ENCODE assay signal across 18 mouse cellular contexts in the genomic region with DNA sequence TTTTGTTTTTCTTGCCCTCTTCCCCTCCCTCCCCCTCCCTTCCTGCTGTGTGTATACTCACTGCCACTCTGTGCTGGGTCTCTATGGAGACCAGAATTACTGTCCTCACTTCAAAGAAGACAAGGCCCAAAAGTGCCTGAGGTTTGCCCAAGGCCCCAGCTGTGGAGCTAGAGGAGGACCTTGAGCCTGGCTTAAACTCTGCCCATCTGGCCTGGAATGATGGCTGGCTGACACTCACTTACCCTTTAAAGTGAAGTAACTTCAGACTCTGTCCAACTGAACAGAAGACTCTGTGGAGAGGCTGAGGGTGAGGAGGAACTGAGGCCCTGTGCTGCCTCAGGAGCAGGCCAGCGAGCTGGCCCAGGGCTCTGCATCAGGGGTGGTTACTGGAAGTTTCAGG.
A peak's percentile ranks its signal among the peaks of the same experiment; 100 is the strongest.
DNase-seq lines count a peak whose midpoint lies in the region; ATAC-seq lines count a peak whose summit lies in the region.
"Had no signal": no experiment of that assay in that cellular context is flagged by ENCODE, and none has a peak within 500 bp of the region (broad histone marks: within the 10 kb centered on the region; RNA-seq: fewer than 3 reads in every experiment).

No protein-coding gene starts in this region.

- H3K4me1 ChIP-seq in midbrain, embryonic 10.5 days: peaks cover 33% of the 10 kb centered on the region
- no peaks in the 10 kb centered on the region for H3K4me1 ChIP-seq in midbrain, embryonic 15.5 days
- peaks cover 42% of the 10 kb centered on the region for H3K4me1 ChIP-seq in limb, embryonic 10.5 days
- H3K4me1 ChIP-seq: lung, embryonic 15.5 days had no signal

- no peaks in the 10 kb centered on the region for H3K27me3 ChIP-seq in midbrain, embryonic 10.5 days (ENCODE audit: low read depth, poor library complexity, severe bottlenecking)
- H3K27me3 ChIP-seq in midbrain, embryonic 15.5 days (replicated peaks): no peaks in the 10 kb centered on the region
- no peaks in the 10 kb centered on the region for H3K27me3 ChIP-seq in limb, embryonic 10.5 days (ENCODE audit: low read depth, poor library complexity, severe bottlenecking)
- H3K27me3 ChIP-seq: embryonic facial prominence, embryonic 15.5 days; heart, embryonic 12.5 days; lung, embryonic 15.5 days had no signal

- no peak overlapping the region for H3K9ac ChIP-seq in midbrain, embryonic 15.5 days
- H3K9ac ChIP-seq: embryonic facial prominence, embryonic 15.5 days; heart, embryonic 12.5 days; liver, embryonic 14.5 days; lung, embryonic 15.5 days had no signal

- peaks cover 8% of the 10 kb centered on the region for H3K9me3 ChIP-seq in midbrain, embryonic 10.5 days (replicated peaks)
- no peaks in the 10 kb centered on the region for H3K9me3 ChIP-seq in midbrain, embryonic 15.5 days
- no peaks in the 10 kb centered on the region for H3K9me3 ChIP-seq in limb, embryonic 10.5 days (replicated peaks)
- H3K9me3 ChIP-seq: embryonic facial prominence, embryonic 15.5 days; lung, embryonic 15.5 days had no signal

- WGBS in midbrain, embryonic 10.5 days: 29% methylated on average over 1 of the region's 1 CpGs
- WGBS in midbrain, embryonic 15.5 days: 23% methylated on average over 1 of the region's 1 CpGs
- WGBS in limb, embryonic 10.5 days: 61% methylated on average over 1 of the region's 1 CpGs

- H3K4me3 ChIP-seq in midbrain, embryonic 10.5 days: no peak overlapping the region
- no peak overlapping the region for H3K4me3 ChIP-seq in midbrain, embryonic 15.5 days
- H3K4me3 ChIP-seq in limb, embryonic 10.5 days: no peak overlapping the region
- H3K4me3 ChIP-seq: embryonic facial prominence, embryonic 15.5 days; heart, embryonic 12.5 days; lung, embryonic 15.5 days had no signal

- peak; percentile 20 for DNase-seq in embryo, embryonic 10 days (ENCODE audit: low spot score)
- no peak for DNase-seq in embryo, embryonic 9.5 days (ENCODE audit: extremely low spot score)
- peak; percentile 44 for DNase-seq in midbrain, embryonic 10.5 days (ENCODE audit: low spot score)
- DNase-seq in NIH3T3 (ENCODE audit: low read depth): peak; percentile 52
- no peak for DNase-seq in limb, embryonic 10.5 days (ENCODE audit: low spot score)
- no peak for DNase-seq in thymus, postnatal 0 days (ENCODE audit: low spot score)
- DNase-seq: B cell, adult 2 months; cerebellum, adult 8-10 months; heart, postnatal 14 days; right cerebral cortex, adult 18-20 months; thymus, postnatal 4 days had no signal

- peak overlapping the region; percentile 77 for H3K27ac ChIP-seq in midbrain, embryonic 10.5 days (replicated peaks)
- H3K27ac ChIP-seq in midbrain, embryonic 15.5 days: no peak overlapping the region
- peak overlapping the region; percentile 33; the same call in 1 of the 2 replicates for H3K27ac ChIP-seq in limb, embryonic 10.5 days
- H3K27ac ChIP-seq: embryonic facial prominence, embryonic 15.5 days; liver, embryonic 14.5 days; lung, embryonic 15.5 days; macrophage had no signal

- no peak overlapping the region for H3K4me2 ChIP-seq in midbrain, embryonic 15.5 days
- H3K4me2 ChIP-seq: embryonic facial prominence, embryonic 15.5 days; heart, embryonic 12.5 days; lung, embryonic 15.5 days had no signal

- ATAC-seq in midbrain, embryonic 15.5 days (replicated peaks): no peak
- ATAC-seq: hindbrain, embryonic 16.5 days had no signal

- no peaks in the 10 kb centered on the region for H3K36me3 ChIP-seq in midbrain, embryonic 10.5 days
- H3K36me3 ChIP-seq in midbrain, embryonic 15.5 days (replicated peaks): no peaks in the 10 kb centered on the region
- H3K36me3 ChIP-seq in limb, embryonic 10.5 days: no peaks in the 10 kb centered on the region
- H3K36me3 ChIP-seq: embryonic facial prominence, embryonic 15.5 days; heart, embryonic 12.5 days; lung, embryonic 15.5 days had no signal

Comparison
In these comparisons a context has a peak if more than half of its experiments do, and no peak if none do; other contexts are left out.
1. DNase-seq: peak in embryo, embryonic 10 days (single experiment), midbrain, embryonic 10.5 days (single experiment) and NIH3T3 (single experiment); none in embryo, embryonic 9.5 days (single experiment), limb, embryonic 10.5 days (single experiment) and thymus, postnatal 0 days (single experiment).